Mouse (Mus musculus) liver, embryonic 12.5 days (tissue): Measurements from ENCODE around the gene Nphp4. TPM values are rescaled to one million over a fixed set of nuclear protein-coding genes. Genes with fewer than 3 reads are reported as not detected.
"Not testable (repeated sequence)": the region's sequence is repeated elsewhere in the genome, so short reads cannot be mapped to it uniquely, and the experiment has no call there.

ENCODE experiments used
- ATAC-seq: fragments of 200-750 bp; cut with Nextera tagmentation; 2 replicates; pipeline ENCODE4 v1.8.0; 2017; ENCODE audit warnings: moderate number of reproducible peaks, mild to moderate bottlenecking, moderate library complexity
- H3K27ac ChIP-seq: fragments of 300-500 bp; sonication (generic); 2 replicates; pipeline ENCODE4 v1.5.1; 2016; ENCODE audit warnings: mild to moderate bottlenecking
- H3K27me3 ChIP-seq: fragments of 300-500 bp; sonication (generic); replicated peaks from 2 replicates; pipeline ENCODE4 v1.6.1; 2016; ENCODE audit warnings: mild to moderate bottlenecking, moderate library complexity
- H3K36me3 ChIP-seq: fragments of 300-500 bp; sonication (generic); 2 replicates; pipeline ENCODE4 v1.6.1; 2016; ENCODE audit warnings: mild to moderate bottlenecking, moderate library complexity
- H3K4me1 ChIP-seq: fragments of 300-500 bp; sonication (generic); 2 replicates; pipeline ENCODE4 v1.6.1; 2016
- H3K4me2 ChIP-seq: fragments of 300-500 bp; sonication (generic); 2 replicates; pipeline ENCODE4 v1.6.1; 2016; ENCODE audit warnings: mild to moderate bottlenecking, moderate library complexity
- H3K4me3 ChIP-seq: fragments of 300-500 bp; sonication (generic); 2 replicates; pipeline ENCODE4 v1.5.1; 2016; ENCODE audit warnings: mild to moderate bottlenecking, moderate library complexity
- H3K9ac ChIP-seq: fragments of 300-500 bp; sonication (generic); 2 replicates; pipeline ENCODE4 v1.6.1; 2016; ENCODE audit warnings: mild to moderate bottlenecking, moderate library complexity
- H3K9me3 ChIP-seq: fragments of 300-500 bp; sonication (generic); replicated peaks from 2 replicates; pipeline ENCODE4 v1.6.1; 2016; ENCODE audit warnings: mild to moderate bottlenecking, moderate library complexity
- WGBS: fragments of 180-500 bp; shearing (Covaris S2); methylation state at CpG from one replicate; pipeline ENCODE4 v1.1.7; 2016; ENCODE audit not compliant: insufficient replicate concordance; 5-methylcytosine and 5-hydroxymethylcytosine counted together
- polyA plus RNA-seq: library from polyadenylated mRNA; unstranded; fragments of >200 nt; fragmentation: Nextera tagmentation; extraction: Ambion mirVana; gene quantifications from 2 replicates; pipeline ENCODE4 v1.2.1, GENCODE M21; 2016

Nphp4 gene
- polyA plus RNA-seq, 1 experiment from 2014 or later, result 0.39 TPM

DNA sequence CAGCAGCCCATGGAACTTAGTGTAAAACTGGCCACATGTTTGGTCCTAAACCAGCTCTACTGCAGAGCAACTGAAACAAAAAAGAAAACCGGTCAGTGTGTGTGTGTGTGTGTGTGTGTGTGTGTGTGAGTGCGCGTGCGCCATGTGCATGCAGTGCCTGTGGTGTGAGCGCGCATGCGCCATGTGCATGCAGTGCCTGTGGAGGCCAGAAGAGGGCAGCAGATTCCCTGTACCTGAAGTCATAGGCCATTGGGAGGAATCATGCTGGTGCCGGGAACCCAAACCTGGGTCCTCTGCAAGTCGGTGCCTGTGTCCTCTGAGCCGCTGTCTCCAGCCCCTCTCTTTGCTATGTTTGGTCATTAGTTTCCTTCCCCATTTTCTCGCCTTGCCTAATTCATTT, 65.9 kb downstream of the Nphp4 start:
- no peaks in the 10 kb centered on the region; the same call in 1 of the 2 replicates for H3K27me3 ChIP-seq

DNA sequence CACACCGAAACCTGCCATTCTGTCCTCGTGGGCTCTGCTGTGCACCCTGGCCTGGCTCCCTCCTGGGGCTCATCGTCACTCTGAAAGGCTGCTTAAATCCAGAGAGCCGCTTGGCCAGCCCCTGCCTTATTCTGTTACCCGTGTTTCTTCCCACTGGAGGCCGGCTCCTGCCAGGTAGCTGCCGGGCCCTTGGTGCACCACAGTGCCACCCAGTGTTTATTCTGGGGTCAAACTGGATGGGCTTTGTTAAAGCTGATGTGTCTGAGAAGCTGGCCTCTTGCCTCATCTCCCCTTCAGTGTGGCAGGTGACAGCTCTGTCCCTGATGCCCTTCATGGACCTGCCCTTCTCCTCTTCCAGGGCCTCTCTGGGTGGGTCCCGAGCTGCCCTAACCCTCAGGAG, 70.0 kb downstream of the Nphp4 start:
- WGBS, result 56% methylated on average over 8 of the region's 8 CpGs
- no peak for ATAC-seq
- no peak overlapping the region for H3K4me3 ChIP-seq
- H3K9me3 ChIP-seq, result peaks cover 11% of the 10 kb centered on the region; the same call in 1 of the 2 replicates
- no peak overlapping the region for H3K4me2 ChIP-seq
- H3K27ac ChIP-seq, result no peak overlapping the region
- no peak overlapping the region for H3K9ac ChIP-seq
- H3K27me3 ChIP-seq, result no peaks in the 10 kb centered on the region; the same call in 1 of the 2 replicates
- peaks cover 15% of the 10 kb centered on the region; the same call in 1 of the 2 replicates for H3K4me1 ChIP-seq
- H3K36me3 ChIP-seq, result no peaks in the 10 kb centered on the region

More for the DNA sequence above, 65.9 kb downstream of the Nphp4 start:
- Histone ChIP-seq H3K4me1 (peaks cover 2% of the 10 kb centered on the region; the same call in 1 of the 2 replicates), H3K27ac (no peak overlapping the region), H3K9me3 (peaks cover 10% of the 10 kb centered on the region; the same call in 1 of the 2 replicates), H3K9ac (no peak overlapping the region), H3K4me2 (no peak overlapping the region), H3K4me3 (no peak overlapping the region), H3K36me3 (no peaks in the 10 kb centered on the region)
- no peak for ATAC-seq
- 89% methylated on average over 11 of the region's 11 CpGs for WGBS

DNA sequence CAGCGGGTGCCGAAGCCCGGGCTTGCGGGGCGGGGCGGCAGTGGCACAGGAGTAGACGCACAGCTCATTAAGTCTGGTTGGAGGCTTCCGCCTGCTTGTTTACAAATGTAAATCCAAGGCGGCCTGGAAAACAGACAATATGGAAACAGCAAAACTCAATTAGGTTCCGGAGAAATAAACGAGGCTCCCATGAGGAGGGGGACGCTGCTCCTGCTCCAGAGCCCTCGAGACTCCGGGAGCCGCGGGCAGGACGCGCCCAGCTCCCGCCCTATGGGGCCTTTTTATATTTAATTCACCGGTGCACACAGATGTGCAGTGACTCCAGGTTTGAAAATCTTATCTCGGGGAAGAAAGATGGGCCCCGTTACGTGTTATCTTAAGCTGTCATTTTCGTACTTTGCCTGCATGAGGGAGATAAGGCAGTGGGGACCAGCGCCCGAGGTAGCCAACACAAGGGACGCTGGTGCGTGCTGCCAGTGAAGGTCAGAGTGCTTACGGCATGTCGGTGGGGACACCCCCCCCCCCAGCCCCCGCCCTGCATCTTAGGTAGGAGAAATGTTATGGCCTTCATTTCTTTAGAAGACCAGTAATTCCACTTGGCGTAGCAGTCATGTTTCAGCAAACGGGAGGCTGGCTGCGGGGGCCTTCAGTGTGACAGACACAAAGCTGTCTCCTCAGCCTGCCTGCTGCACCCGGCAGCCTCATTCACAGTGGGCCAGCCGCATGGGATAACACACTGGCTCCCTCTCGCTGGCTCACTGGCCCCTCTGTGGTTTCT, 71.6 kb downstream of the Nphp4 start:
- Histone ChIP-seq H3K4me1 (peaks cover 15% of the 10 kb centered on the region; the same call in 1 of the 2 replicates), H3K27me3 (no peaks in the 10 kb centered on the region; the same call in 1 of the 2 replicates), H3K4me2 (peak overlapping the region; percentile 45), H3K36me3 (no peaks in the 10 kb centered on the region), H3K9ac (no peak overlapping the region; the same call in 1 of the 2 replicates), H3K9me3 (0 out of 2 replicates have a peak, but pooled peaks cover 11% of the 10 kb centered on the region), H3K4me3 (no peak overlapping the region), H3K27ac (no peak overlapping the region)
- 36% methylated on average over 37 of the region's 37 CpGs for WGBS
- ATAC-seq, result peak; percentile 79

DNA sequence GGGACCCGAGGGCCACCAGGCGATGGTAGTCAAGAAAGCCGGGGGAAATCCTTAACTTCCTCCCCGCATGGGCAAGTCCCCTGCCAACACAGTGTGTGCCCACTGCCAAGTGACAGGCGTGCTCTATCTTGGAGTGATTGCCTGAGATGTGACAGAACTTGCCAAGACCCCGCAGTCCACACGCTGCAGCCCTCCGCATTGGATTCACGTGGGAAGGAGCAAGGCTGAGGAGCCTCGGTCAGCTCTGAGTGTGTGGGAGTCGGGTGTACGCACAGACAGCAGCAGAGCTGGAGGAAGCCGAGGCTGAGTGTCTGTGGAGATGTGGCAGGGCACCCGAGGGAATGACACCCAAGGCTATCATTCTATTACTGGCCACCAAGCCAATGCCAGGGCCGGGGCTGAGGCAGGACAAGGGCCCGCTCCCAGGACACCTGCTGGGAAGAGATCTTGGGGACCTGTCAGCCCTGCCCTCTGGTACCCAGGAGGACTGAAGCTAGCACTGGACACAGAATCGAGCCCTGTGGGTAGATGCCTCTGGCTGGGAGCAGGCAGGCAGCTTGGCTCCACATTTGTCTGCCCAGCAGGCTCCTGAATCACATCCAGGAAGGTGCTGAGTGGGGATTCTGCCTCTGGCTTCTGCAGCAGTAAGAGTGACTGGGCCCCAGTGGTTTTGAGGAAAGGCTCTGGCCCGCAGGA, 73.1 kb downstream of the Nphp4 start:
- Histone ChIP-seq H3K9me3 (0 out of 2 replicates have a peak, but pooled peaks cover 11% of the 10 kb centered on the region), H3K27me3 (no peaks in the 10 kb centered on the region; the same call in 1 of the 2 replicates), H3K27ac (no peak overlapping the region), H3K4me2 (no peak overlapping the region), H3K36me3 (no peaks in the 10 kb centered on the region), H3K4me1 (peaks cover 15% of the 10 kb centered on the region; the same call in 1 of the 2 replicates), H3K4me3 (no peak overlapping the region), H3K9ac (no peak overlapping the region)
- WGBS, result 81% methylated on average over 18 of the region's 18 CpGs
- no peak for ATAC-seq

DNA sequence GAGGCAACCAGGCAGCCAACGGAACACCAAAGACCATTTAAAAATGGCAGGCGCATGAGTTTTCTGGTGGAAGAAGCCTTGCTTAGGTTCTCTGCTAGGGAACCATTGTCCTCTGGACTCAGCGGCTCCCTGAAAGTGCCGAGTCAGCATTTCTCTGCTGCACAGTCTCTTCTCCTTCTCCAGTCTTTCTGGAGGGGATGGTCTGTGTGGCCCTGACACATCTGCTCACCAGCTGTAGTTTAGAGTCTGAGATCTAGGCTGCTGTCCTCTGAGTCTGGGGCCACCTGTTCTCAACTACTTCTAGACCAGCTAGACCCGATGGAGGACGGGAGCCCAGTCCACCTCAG, 73.7 kb downstream of the Nphp4 start:
- Histone ChIP-seq H3K4me3 (no peak overlapping the region), H3K36me3 (no peaks in the 10 kb centered on the region), H3K9me3 (0 out of 2 replicates have a peak, but pooled peaks cover 10% of the 10 kb centered on the region), H3K4me2 (no peak overlapping the region), H3K27ac (no peak overlapping the region), H3K27me3 (no peaks in the 10 kb centered on the region; the same call in 1 of the 2 replicates), H3K9ac (no peak overlapping the region), H3K4me1 (peaks cover 15% of the 10 kb centered on the region; the same call in 1 of the 2 replicates)
- 82% methylated on average over 6 of the region's 6 CpGs for WGBS
- ATAC-seq, result no peak

DNA sequence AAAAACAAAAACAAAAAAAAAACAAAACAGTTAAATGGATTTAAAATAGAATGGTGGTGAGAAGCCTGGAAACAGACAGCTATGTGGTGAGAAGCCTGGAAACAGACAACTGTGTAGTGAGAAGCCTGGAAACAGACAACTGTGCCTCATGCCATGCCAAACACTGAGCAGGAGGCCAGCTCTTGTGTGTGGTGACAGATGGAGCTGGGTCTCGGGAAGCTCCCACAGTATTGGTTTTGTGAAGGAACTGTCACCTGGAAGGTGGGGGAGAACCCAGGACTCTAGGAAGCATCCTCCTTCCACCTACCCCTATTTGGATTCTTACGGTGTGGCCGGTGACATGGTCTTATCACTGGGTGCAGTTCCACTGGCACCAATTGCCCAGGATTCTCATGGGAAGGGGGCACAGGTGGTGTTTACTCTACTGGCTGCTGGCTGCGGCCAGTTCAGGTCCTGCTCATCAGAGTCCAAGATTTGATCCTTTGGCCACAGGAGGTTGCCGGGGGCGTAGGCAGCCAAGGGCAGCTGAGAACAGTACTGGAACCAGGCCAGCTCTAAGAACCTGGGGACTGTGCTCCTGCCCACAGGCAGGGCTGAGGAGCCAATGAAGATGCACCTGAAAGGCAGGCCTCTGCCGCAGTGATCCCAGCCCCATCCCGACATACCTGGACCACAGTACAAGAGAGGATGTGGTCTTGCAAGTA, 77.2 kb downstream of the Nphp4 start:
- no peak overlapping the region for H3K27ac ChIP-seq
- H3K4me3 ChIP-seq, result no peak overlapping the region
- no peak for ATAC-seq
- no peaks in the 10 kb centered on the region for H3K9me3 ChIP-seq
- H3K27me3 ChIP-seq, result no peaks in the 10 kb centered on the region
- H3K4me2 ChIP-seq, result no peak overlapping the region
- H3K36me3 ChIP-seq, result no peaks in the 10 kb centered on the region
- no peak overlapping the region for H3K9ac ChIP-seq
- 79% methylated on average over 8 of the region's 8 CpGs for WGBS
- peaks cover under 1% of the 10 kb centered on the region; the same call in 1 of the 2 replicates for H3K4me1 ChIP-seq

DNA sequence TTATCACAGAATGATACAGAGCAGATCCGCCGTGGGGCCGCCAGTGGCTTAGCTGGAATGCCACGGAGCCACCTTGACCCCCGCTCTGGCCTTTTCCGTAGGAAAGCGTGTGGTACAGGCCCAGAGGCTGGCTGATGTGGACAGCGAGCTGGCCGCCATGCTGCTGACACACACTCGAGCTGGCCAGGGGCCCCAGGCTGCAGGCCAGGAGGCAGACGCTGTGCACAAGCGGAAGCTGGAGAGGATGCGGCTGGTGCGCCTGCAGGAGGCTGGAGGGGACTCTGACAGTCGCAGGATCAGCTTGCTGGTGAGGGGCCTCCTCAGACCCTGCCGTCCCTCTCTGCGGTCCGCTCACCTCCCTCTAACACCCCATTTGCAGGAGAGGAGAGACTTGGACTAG, 77.9 kb downstream of the Nphp4 start:
- no peak for ATAC-seq
- H3K27ac ChIP-seq, result no peak overlapping the region
- H3K4me1 ChIP-seq, result no peaks in the 10 kb centered on the region

DNA sequence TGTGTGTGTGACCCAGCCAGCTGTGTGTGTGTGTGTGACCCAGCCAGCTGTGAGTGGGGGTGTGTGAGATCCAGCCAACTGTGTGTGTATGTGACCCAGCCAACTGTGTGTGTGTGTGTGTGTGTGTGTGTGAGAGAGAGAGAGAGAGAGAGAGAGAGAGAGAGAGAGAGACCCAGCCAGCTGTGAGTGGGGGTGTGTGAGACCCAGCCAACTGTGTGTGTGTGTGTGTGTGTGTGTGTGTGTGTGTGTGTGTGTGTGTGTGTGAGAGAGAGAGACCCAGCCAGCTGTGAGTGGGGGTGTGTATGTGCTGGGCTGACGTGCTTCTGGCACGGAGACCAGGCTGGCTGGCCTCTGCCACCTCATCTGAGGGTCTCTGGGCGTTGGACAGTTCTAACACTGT, 79.3 kb downstream of the Nphp4 start:
- WGBS, result 44% methylated on average over 3 of the region's 3 CpGs
- not testable (repeated sequence) for H3K27ac ChIP-seq, H3K9ac ChIP-seq, H3K4me3 ChIP-seq, H3K27me3 ChIP-seq, H3K36me3 ChIP-seq, H3K4me2 ChIP-seq, H3K4me1 ChIP-seq, H3K9me3 ChIP-seq, ATAC-seq

More for the DNA sequence above, 77.9 kb downstream of the Nphp4 start:
- Histone ChIP-seq H3K4me2 (no peak overlapping the region), H3K27me3 (no peaks in the 10 kb centered on the region), H3K36me3 (no peaks in the 10 kb centered on the region), H3K9ac (no peak overlapping the region), H3K9me3 (no peaks in the 10 kb centered on the region), H3K4me3 (no peak overlapping the region)
- 50% methylated on average over 18 of the region's 18 CpGs for WGBS

DNA sequence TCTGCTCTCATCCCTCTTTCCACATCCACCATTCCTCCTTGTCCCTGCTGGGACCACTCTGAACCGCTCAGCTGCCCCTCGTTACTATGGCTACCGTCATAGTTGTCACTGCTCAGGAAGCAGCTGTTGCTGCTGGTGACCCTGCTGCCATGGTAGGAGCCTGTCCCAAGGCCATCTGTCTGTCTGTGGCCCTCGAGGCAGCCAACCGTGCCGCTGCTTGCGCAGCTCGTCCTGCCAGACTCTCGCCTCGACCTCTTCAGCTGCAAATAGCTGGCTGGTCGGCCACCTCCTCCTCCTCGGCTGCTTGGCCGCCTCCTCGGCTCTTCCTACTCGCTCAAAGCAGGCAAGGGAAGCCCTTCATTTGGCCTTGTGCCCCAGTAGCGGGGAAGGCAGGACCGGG, 81.7 kb downstream of the Nphp4 start:
- Histone ChIP-seq H3K36me3 (no peaks in the 10 kb centered on the region), H3K4me2 (no peak overlapping the region), H3K9ac (no peak overlapping the region), H3K9me3 (no peaks in the 10 kb centered on the region), H3K4me1 (no peaks in the 10 kb centered on the region), H3K27me3 (no peaks in the 10 kb centered on the region), H3K4me3 (no peak overlapping the region), H3K27ac (no peak overlapping the region)
- WGBS, result 48% methylated on average over 17 of the region's 17 CpGs
- ATAC-seq, result no peak

DNA sequence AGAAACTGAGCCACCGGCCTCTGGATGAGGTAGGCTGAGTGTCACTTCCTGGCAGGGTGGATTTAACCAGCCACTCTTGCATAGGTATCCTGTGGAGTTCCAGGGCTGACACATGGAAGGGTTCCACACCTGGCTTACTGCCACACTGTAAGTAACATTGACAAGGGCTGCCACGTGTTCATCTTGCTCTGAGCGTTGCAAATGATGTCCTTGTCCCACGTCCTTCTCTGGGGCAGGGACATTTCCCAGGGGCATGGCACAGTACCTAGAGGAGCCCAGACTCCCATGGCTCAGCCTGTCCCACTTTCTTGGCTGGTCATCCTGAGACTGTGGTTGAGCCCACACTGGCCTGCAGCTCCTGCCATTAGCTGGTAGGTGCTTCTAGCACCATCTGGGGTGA, 91.5 kb downstream of the Nphp4 start:
- Histone ChIP-seq H3K27me3 (peaks cover 6% of the 10 kb centered on the region; the same call in 1 of the 2 replicates), H3K4me2 (no peak overlapping the region), H3K9me3 (no peaks in the 10 kb centered on the region), H3K4me1 (no peaks in the 10 kb centered on the region), H3K36me3 (no peaks in the 10 kb centered on the region), H3K4me3 (no peak overlapping the region), H3K27ac (no peak overlapping the region), H3K9ac (no peak overlapping the region)
- WGBS, result 70% methylated on average over 4 of the region's 4 CpGs
- no peak for ATAC-seq

DNA sequence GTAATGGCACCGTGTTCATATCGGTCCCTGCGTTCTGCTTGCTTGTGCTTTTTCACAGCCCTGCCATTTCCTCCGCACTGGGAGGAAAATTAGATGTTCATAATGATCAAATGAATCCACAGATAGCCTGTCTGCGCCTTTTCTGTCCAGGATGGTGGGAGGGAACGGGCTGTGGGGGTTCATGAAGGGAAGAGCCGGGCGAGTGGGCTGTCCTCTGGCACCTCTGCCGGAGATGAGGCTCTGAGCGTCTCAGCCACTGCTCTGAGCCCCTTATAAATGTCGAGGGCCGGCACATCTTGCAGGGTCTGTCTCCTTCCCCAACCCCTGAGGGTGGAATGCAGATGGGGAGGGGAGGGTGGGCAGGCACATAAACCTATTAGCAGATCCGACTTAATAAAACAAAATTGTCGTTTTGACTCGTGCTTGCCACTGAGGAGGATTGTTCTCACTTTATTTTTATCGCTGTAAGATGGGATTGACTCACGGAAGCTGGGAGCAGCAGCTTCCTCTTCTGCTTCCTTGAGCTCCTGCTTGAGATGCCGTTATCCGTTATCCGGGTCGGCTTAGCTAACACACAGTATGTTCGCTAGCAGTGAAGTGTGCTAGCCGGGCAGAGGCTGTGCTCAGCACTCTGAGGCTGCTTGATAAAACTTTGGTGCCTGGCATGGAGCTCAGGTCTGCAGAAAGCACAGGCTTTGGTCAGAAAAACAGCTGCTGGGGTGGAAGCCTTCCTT, 92.3 kb downstream of the Nphp4 start:
- no peak for ATAC-seq

More for the DNA sequence above, 92.3 kb downstream of the Nphp4 start:
- Histone ChIP-seq H3K27me3 (peaks cover 6% of the 10 kb centered on the region; the same call in 1 of the 2 replicates), H3K27ac (no peak overlapping the region), H3K4me1 (no peaks in the 10 kb centered on the region), H3K9ac (no peak overlapping the region), H3K9me3 (no peaks in the 10 kb centered on the region), H3K36me3 (no peaks in the 10 kb centered on the region), H3K4me3 (no peak overlapping the region), H3K4me2 (no peak overlapping the region)
- 41% methylated on average over 23 of the region's 23 CpGs for WGBS
